Mouse (Mus musculus): ENCODE results near the gene Npepps.

- TF ChIP-seq CTCF (IDR thresholded peaks at IDR 0.05; ENCODE audit: low read depth, low read length), result no peak
- no peak for TF ChIP-seq POLR2A (IDR thresholded peaks at IDR 0.05; ENCODE audit: borderline replicate concordance, low read depth, low read length)
Observed at GRCm38 (mm10) chr11:97273613-97274012, 6.8 kb downstream of the Npepps start.

Data from bone marrow macrophage, adult 2 months (primary cell).